Mouse (Mus musculus) NIH3T3 (cell line): Measurements from ENCODE around the gene Rhbdl1.
A peak's percentile ranks its signal among the peaks of the same experiment; 100 is the strongest.

ENCODE experiments used
- DNase-seq: peaks from one replicate; pipeline ENCODE4 v3.0.0-alpha.2; 2012; ENCODE audit warnings: low read depth

Gene Rhbdl1

GRCm38 (mm10) chr17:25794197-25794596, 42.9 kb downstream of the Rhbdl1 start:
- no peak for DNase-seq

DNA sequence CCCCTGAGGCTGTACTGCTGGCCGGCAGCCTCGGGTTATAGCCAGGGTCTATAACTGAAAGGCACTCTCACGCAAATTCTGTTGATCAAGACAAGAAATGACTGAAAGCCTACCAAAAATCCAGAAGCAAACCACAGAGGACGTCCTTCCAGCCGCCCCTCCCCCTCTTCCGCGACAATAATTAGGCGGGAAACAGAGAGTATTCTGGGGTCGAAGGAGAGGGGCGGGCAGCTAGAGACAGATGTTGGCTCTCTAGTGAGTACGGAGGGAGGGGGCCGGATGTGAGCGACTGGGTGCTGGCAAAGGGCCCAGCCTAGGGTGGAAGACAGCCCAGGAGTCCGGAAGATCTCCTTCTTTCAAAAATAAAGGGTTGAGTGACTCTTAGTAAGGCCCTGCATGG, 44.5 kb downstream of the Rhbdl1 start, which contains the start of gene Fam173a:
Gene Fam173a, minus strand, starts transcription at position 287 of the 400 bp plus-strand sequence.
- peak; percentile 87 for DNase-seq

- DNase-seq, result peak; percentile 94
Measured at GRCm38 (mm10) chr17:25791843-25792527, 45.1 kb downstream of the Rhbdl1 start.

DNA sequence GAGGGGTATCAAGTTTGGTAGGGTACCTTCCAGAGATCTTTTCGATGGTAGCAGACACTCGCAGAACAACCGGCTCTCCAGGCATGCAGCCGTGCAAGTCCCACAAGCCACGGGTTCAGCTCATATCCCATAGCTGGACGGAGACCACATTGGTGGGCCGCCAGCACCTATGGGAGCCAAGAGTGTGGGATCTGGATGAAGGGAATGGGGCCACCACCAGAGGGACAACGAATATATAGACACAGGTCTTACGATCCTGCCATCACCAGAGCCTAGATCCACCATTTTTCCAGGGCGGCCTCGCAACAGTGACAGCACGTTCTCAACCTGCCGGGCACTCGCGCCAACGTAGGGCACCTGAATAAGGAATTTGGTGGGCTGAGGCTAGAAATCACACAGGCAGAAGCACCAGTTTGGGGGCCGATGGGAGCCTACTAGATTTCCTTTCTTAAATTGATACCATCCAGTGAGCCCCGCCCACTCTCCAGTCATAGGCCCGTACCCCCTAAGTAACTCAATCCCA, 45.7 kb downstream of the Rhbdl1 start:
- DNase-seq, result no peak

GRCm38 (mm10) chr17:25786781-25787504, 50.2 kb downstream of the Rhbdl1 start:
- DNase-seq, result no peak

- no peak for DNase-seq
Measured at GRCm38 (mm10) chr17:25786280-25786679, 50.8 kb downstream of the Rhbdl1 start, which contains the start of gene Ccdc78. Gene Ccdc78 (plus strand): TSS chr17:25786580.

- peak; percentile 99 for DNase-seq
Measured at GRCm38 (mm10) chr17:25785281-25785745, 51.8 kb downstream of the Rhbdl1 start, which contains the start of gene Haghl. Gene Haghl (minus strand): TSS chr17:25785673.
